Mouse (Mus musculus) adrenal gland, postnatal 4 days (tissue): Measurements from ENCODE around the gene Capns2. TPM values are rescaled to one million over a fixed set of nuclear protein-coding genes. Genes with fewer than 3 reads are reported as not detected.

ENCODE experiments used
- DNase-seq, 2 experiments: peaks; one replicate each; pipeline ENCODE4 v3.0.0; 2021 to 2022; ENCODE audit warnings: low spot score in 2 of 2, mixed read lengths in 2 of 2
- microRNA-seq: library from miRNA; unstranded; fragments of <30 nt; microRNA quantifications from one replicate; pipeline ENCODE4 v1.2.0, GENCODE M21; 2021
- total RNA-seq, 2 experiments: library from RNA; stranded (reverse); gene quantifications; 2 replicates each; pipeline ENCODE4 v1.2.3; 2021

The Capns2 gene
- total RNA-seq, 2 experiments from 2014 or later = 0.31 to 0.70 TPM

DNA sequence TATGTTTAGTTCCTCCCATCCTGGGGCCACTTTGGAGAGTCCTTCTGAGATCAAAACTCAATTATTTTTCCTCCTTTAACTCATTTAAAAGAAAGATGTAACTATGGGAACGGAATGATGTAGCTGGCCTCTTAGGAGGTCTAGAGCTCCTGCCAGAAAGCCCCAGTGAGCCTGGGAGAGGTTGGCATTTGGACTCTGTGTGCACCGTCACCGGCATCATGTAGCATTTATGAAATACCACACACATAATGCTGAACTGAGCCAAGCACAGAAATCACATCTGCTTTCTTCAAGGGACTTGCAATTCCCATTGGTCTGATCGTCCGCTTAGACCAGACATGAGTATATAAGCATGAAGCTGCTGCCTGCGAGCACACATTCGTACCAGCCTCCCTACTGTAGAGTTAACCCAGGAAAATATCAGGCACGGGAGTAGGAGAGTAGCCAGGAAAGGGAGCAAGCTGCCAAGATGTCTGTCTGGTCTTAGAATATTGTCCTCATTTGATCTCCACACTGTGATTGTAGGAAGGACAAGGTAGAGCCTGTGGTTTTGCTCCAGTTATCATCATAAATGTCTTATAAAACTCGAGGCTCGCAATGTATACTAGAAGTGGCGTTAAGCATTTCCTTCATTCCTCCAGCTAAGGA is 2.4 kb downstream of the Capns2 start:
- DNase-seq = no peak

DNA sequence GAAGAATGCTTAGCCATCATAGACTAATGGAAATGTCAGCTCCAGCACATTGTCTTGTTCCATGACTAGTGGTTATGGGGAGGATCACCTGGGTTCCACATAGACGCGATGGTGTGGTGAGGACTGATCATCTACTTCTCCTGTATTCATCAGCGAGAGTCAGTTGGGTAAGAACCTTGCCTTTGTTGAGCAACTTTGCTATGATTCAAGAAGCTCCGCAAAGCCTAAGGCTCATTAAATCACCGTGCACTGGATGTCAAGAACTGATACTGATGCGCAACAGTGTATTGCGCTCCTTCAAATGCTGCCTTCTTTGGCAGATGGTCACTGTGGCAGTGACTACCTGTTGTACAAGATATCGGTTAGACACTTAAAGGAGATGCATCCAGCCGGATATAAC is 5.3 kb downstream of the Capns2 start:
- no peak for DNase-seq

DNA sequence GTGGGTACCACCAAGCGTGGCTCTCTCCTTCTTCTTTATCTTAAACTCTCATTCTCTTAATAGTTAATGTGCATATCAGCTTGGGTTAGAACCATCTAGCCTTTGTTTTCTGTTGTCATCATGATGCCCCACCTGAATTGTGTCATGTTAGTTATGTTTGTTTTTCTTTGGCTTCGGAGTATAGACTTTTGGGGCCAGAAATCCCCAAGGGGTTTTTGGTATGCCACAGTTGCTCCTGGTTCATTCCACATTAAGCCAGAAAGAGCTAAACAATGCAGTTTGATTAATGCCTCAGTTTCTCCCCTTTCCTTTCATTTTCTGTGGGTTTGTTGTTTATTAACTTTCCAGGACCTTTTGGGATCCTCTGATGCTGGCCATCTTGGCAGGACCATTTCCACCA is 7.2 kb downstream of the Capns2 start:
- DNase-seq = no peak

GRCm38 (mm10) chr8:92911477-92911876 is 10.3 kb downstream of the Capns2 start:
- no peak for DNase-seq

GRCm38 (mm10) chr8:92913396-92913795 is 12.2 kb downstream of the Capns2 start:
- DNase-seq = no peak

- DNase-seq = no peak
Measured at GRCm38 (mm10) chr8:92916082-92916481, 14.9 kb downstream of the Capns2 start.

GRCm38 (mm10) chr8:92921768-92922167 is 20.6 kb downstream of the Capns2 start:
- DNase-seq = no peak

DNA sequence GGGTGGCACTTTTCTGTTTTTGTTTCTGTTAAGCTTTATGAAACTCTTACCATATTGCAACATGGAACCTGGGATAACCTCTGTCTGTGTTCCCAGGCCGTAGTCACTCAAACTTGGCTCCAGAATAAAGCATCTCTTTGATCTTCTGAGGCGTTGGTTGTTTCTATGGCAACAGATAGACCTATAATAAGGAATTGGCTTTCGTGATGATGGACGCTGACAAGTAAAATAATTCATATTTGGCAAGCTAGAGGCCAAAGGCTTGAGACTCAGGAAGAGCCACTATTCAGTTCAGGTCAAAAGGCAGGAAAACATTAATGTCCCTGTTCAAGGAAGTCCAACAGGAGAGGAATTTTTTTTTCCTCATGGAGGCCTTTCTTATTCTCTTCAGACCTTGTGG is 27.8 kb downstream of the Capns2 start:
- no peak for DNase-seq

DNA sequence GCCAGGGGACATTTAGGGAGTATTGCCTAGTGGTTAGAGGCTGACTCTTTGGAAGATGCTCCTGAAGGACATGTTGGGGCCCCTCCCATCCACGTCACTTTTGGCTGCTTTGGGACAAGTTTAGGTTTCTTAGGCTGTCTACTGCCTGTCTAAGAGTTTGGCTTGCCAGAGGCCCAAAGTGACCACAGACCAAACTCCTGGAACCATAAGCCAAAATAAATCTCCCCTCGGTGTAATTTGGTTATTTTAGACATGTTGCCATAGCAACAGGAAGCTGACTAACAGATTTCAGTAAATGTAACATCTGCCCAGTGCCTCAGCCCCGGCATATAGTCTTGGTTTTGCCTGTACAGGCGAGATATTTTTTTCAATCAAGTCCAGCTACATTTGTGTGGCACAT is 36.8 kb downstream of the Capns2 start:
- DNase-seq = no peak

DNA sequence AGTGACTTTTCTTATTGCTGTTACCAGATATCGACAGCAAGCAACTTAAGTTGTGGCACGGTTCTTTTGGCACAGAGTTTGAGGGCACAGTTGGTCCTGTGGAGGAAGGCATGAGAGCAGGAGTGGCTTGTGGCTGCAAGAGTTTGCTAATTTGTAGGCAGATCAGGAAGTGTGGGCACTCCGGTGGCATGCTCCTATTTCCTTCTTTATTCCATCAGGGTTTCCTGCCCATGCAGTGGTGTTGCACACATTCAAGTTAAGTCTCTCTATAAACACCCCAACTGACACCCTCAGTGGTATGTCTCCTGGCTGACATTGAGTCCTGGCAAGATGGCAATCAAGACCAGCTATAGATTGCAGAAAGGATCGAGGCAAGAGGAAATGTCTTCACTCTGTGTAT is 47.9 kb downstream of the Capns2 start:
- no peak for DNase-seq

DNA sequence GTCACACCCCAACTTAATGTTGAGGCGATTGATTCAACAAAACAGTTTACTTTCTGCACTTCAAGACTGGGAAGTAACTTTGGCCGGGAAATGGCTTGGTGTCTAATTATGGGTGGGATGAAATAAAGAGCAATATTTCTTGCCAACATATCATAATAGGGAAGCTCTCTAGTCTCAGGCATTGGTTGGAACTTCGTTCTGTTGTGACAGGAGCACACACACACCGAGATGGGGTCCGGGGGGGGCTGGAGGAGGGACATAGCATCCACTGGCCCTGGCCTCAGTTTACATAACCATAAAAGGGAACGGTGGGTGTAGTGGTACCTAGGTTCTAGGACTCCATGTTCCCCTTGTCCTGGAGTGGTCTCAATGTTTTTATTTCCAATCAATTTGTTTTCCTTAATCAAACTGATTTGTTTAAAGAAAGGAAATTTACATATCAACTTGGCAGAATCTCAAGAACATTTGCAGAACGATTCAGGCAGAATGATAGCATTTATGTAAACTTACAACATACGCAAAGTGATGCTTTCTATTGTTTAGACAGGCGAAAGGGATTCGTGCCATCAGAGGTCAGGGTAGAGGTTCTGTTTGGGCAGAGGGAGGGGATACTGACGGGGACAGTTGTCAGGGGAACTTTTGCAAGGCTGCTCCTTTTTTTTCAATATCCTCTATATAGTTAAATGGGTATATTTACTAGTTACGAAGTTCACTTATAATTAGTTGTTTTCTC is 49.6 kb downstream of the Capns2 start:
- no peak for DNase-seq

Small RNA genes within 50 kb of the gene (microRNA-seq; reads per million reads assigned to microRNA genes)
- gene Gm22151 = not detected

Other genes with a start within 250 kb of the Capns2 start
- gene Irx6, start 227.1 kb upstream of the Capns2 start, total RNA-seq = not detected
- gene Mmp2, start 74.1 kb upstream of the Capns2 start, total RNA-seq = 100 to 1,000 TPM; 103 to 107 TPM
- gene Lpcat2, start 46.1 kb upstream of the Capns2 start, total RNA-seq = 1 to 10 TPM; 5.5 to 6.9 TPM
- gene Slc6a2, start 58.7 kb downstream of the Capns2 start, total RNA-seq = 10 to 100 TPM; 33.3 to 59.2 TPM
- gene Ces1a, start 146.8 kb downstream of the Capns2 start, total RNA-seq = not detected
- gene Ces1b, start 178.6 kb downstream of the Capns2 start, total RNA-seq = 1 to 10 TPM in 1 of 2 experiments, not detected in 1; 4.0 TPM
- 10 to 100 TPM in 1 of 2 experiments, 1 to 10 TPM in 1; 1.4 to 60.2 TPM for gene Ces1c, start 229.9 kb downstream of the Capns2 start, total RNA-seq